Mouse (Mus musculus) urinary bladder, postnatal 36 days (tissue): ENCODE measurements around the gene Prss12.
A peak's percentile ranks its signal among the peaks of the same experiment; 100 is the strongest.
"Not testable (repeated sequence)": the region's sequence is repeated elsewhere in the genome, so short reads cannot be mapped to it uniquely, and the experiment has no call there.

Source experiments
- DNase-seq, 2 experiments: peaks; one replicate each; pipeline ENCODE4 v3.0.0; 2022; ENCODE audit warnings: low spot score in 2 of 2, mixed read lengths in 1 of 2

Gene Prss12

GRCm38 (mm10) chr3:123476833-123477232 is 30.1 kb downstream of the Prss12 start:
- no peak for DNase-seq

- no peak for DNase-seq
These were observed 34.6 kb downstream of the Prss12 start for GRCm38 (mm10) chr3:123481266-123481665.

- DNase-seq, result no peak
These were observed 45.1 kb downstream of the Prss12 start for GRCm38 (mm10) chr3:123491814-123492213.

- DNase-seq, result no peak
These were observed 46.5 kb downstream of the Prss12 start for GRCm38 (mm10) chr3:123493163-123493562.

- no peak for DNase-seq
These were observed 48.4 kb downstream of the Prss12 start for GRCm38 (mm10) chr3:123495088-123495487.

GRCm38 (mm10) chr3:123498787-123499186 is 52.1 kb downstream of the Prss12 start:
- no peak for DNase-seq

- DNase-seq, result not testable (repeated sequence)
These were observed 55.1 kb downstream of the Prss12 start for GRCm38 (mm10) chr3:123501798-123502197.

- no peak for DNase-seq
These were observed 57.2 kb downstream of the Prss12 start for GRCm38 (mm10) chr3:123503943-123504342.

GRCm38 (mm10) chr3:123504783-123505182 is 58.1 kb downstream of the Prss12 start:
- no peak for DNase-seq

- DNase-seq, result no peak
These were observed 59.3 kb downstream of the Prss12 start for GRCm38 (mm10) chr3:123505778-123506667.

- DNase-seq, result no peak
These were observed 60.3 kb downstream of the Prss12 start for GRCm38 (mm10) chr3:123506699-123507662.

GRCm38 (mm10) chr3:123507663-123508055 is 60.9 kb downstream of the Prss12 start:
- DNase-seq, result no peak

GRCm38 (mm10) chr3:123508056-123508674 is 61.5 kb downstream of the Prss12 start:
- DNase-seq, result peak; percentile 99

- DNase-seq, result no peak
These were observed 62.1 kb downstream of the Prss12 start for GRCm38 (mm10) chr3:123508675-123509376.

- no peak for DNase-seq
These were observed 65.1 kb downstream of the Prss12 start for GRCm38 (mm10) chr3:123511818-123512217.

GRCm38 (mm10) chr3:123514886-123515285 is 68.2 kb downstream of the Prss12 start:
- no peak for DNase-seq

GRCm38 (mm10) chr3:123515600-123516359 is 69.1 kb downstream of the Prss12 start:
- DNase-seq, result no peak

- peak in 1 of 2 experiments; percentile 16 for DNase-seq
These were observed 70.1 kb downstream of the Prss12 start for GRCm38 (mm10) chr3:123516784-123517183.

GRCm38 (mm10) chr3:123526313-123527067 is 79.8 kb downstream of the Prss12 start:
- no peak for DNase-seq
